ENCODE assay signal across 7 mouse cellular contexts in the genomic region with DNA sequence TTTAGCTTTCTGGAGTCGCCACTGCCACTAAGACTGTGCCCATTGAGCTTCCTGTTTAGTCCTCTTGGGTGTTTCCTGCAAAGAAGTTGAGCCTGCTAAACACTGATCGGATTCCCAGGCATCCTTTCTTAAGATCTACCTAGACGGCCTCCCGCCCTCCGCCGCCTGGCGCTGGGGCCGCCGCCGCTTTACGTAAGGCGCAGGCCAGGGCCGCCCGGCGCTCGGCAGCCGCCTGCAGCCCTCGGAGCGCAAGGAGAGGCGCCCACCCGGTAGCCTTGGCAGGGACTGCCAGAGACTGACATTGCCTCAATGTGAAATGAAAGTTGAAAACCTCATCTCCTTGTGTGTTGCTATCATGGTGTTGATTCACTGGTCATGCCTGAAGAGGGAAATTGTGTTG.
DNase-seq lines count a peak whose midpoint lies in the region; ATAC-seq and TF ChIP-seq lines count a peak whose summit lies in the region.
"Not testable (repeated sequence)": the region's sequence is repeated elsewhere in the genome, so short reads cannot be mapped to it uniquely, and the experiment has no call there.

No protein-coding gene starts in this region.

- peak; percentile 55; the same call in 1 of the 2 replicates for ATAC-seq in embryonic facial prominence, embryonic 14.5 days (ENCODE audit: low read depth)
- ATAC-seq in forebrain, embryonic 13.5 days, result 0 out of 2 replicates have a peak, but pooled peaks have one; percentile 69
- ATAC-seq in heart, embryonic 16.5 days (replicated peaks; ENCODE audit: extremely low read depth, insufficient read depth, low FRiP score), result peak; percentile 58; the same call in 1 of the 2 replicates
- ATAC-seq in liver, embryonic 11.5 days (replicated peaks; ENCODE audit: low FRiP score), result peak; percentile 65; the same call in 1 of the 2 replicates
- ATAC-seq in megakaryocyte, adult 5-6 weeks (ENCODE audit: poor library complexity, severe bottlenecking), result peak; percentile 41; the same call in 1 of the 2 replicates
- ATAC-seq in midbrain, postnatal 0 days (ENCODE audit: low FRiP score), result 0 out of 2 replicates have a peak, but pooled peaks have one; percentile 41

- not testable (repeated sequence) for H3K4me2 ChIP-seq in embryonic facial prominence, embryonic 14.5 days (ENCODE audit: low read depth, low read length); forebrain, embryonic 13.5 days; heart, embryonic 16.5 days (ENCODE audit: low read depth, low read length); liver, embryonic 11.5 days; midbrain, postnatal 0 days (ENCODE audit: low read depth, low read length, poor library complexity, severe bottlenecking)

- H3K36me3 ChIP-seq in embryonic facial prominence, embryonic 14.5 days (ENCODE audit: control insufficient read depth, insufficient read depth, low read length); forebrain, embryonic 13.5 days (ENCODE audit: poor library complexity, severe bottlenecking); heart, embryonic 16.5 days (ENCODE audit: control insufficient read depth, insufficient read depth); liver, embryonic 11.5 days (ENCODE audit: control insufficient read depth, insufficient read depth, low read length); midbrain, postnatal 0 days (ENCODE audit: insufficient read depth, low read length): not testable (repeated sequence)

- not testable (repeated sequence) for DNase-seq in embryonic facial prominence, embryonic 14.5 days (ENCODE audit: low spot score); liver, embryonic 11.5 days (ENCODE audit: low spot score); midbrain, postnatal 0 days (ENCODE audit: low spot score)
- DNase-seq in heart, adult 11 months, result peak; percentile 14

- not testable (repeated sequence) for H3K27me3 ChIP-seq in embryonic facial prominence, embryonic 14.5 days (replicated peaks; ENCODE audit: control insufficient read depth, insufficient read depth, low read length); forebrain, embryonic 13.5 days; heart, embryonic 16.5 days (ENCODE audit: control insufficient read depth, insufficient read depth, low read length); liver, embryonic 11.5 days (replicated peaks; ENCODE audit: control insufficient read depth, insufficient read depth, low read length); midbrain, postnatal 0 days (ENCODE audit: insufficient read depth, low read length)

- not testable (repeated sequence) for H3K9me3 ChIP-seq in embryonic facial prominence, embryonic 14.5 days (ENCODE audit: control insufficient read depth, low read length); forebrain, embryonic 13.5 days (replicated peaks); heart, embryonic 16.5 days (replicated peaks; ENCODE audit: control insufficient read depth, low read length); liver, embryonic 11.5 days (ENCODE audit: control insufficient read depth, low read length); midbrain, postnatal 0 days (ENCODE audit: low read length)

- not testable (repeated sequence) for H3K27ac ChIP-seq in embryonic facial prominence, embryonic 14.5 days (replicated peaks; ENCODE audit: low read depth, low read length); forebrain, embryonic 13.5 days; heart, embryonic 16.5 days (ENCODE audit: low read length); liver, embryonic 11.5 days (ENCODE audit: low read depth, low read length); midbrain, postnatal 0 days (ENCODE audit: low read depth, low read length)

- not testable (repeated sequence) for H3K9ac ChIP-seq in embryonic facial prominence, embryonic 14.5 days (ENCODE audit: low read depth, low read length); forebrain, embryonic 13.5 days; heart, embryonic 16.5 days (ENCODE audit: low read length); liver, embryonic 11.5 days (ENCODE audit: low read depth, low read length); midbrain, postnatal 0 days (replicated peaks; ENCODE audit: low read length, poor library complexity, severe bottlenecking)

- 56% methylated on average over 18 of the region's 21 CpGs for WGBS in embryonic facial prominence, embryonic 14.5 days
- 58% methylated on average over 21 of the region's 21 CpGs for WGBS in forebrain, embryonic 13.5 days
- 50% methylated on average over 21 of the region's 21 CpGs for whole genome bisulfite sequencing in heart, embryonic 16.5 days
- 65% methylated on average over 21 of the region's 21 CpGs for WGBS in liver, embryonic 11.5 days
- WGBS in midbrain, postnatal 0 days, result 62% methylated on average over 21 of the region's 21 CpGs

- not testable (repeated sequence) for H3K4me3 ChIP-seq in embryonic facial prominence, embryonic 14.5 days (ENCODE audit: low read depth, low read length); forebrain, embryonic 13.5 days; heart, embryonic 16.5 days (ENCODE audit: low read length); liver, embryonic 11.5 days (ENCODE audit: low read depth, low read length); midbrain, postnatal 0 days (ENCODE audit: low read depth, low read length)

- not testable (repeated sequence) for H3K4me1 ChIP-seq in embryonic facial prominence, embryonic 14.5 days (ENCODE audit: control insufficient read depth, insufficient read depth, low read length); heart, embryonic 16.5 days (ENCODE audit: control insufficient read depth, insufficient read depth, low read length); liver, embryonic 11.5 days (replicated peaks; ENCODE audit: control insufficient read depth, insufficient read depth, low read length); midbrain, postnatal 0 days (ENCODE audit: insufficient read depth, low read length)
- H3K4me1 ChIP-seq in forebrain, embryonic 13.5 days, result peaks cover 14% of the 10 kb centered on the region

- not testable (repeated sequence) for TF ChIP-seq CTCF in midbrain, postnatal 0 days (IDR thresholded peaks at IDR 0.05)
